Mouse (Mus musculus) limb, embryonic 12.5 days (tissue): ENCODE data around the gene Cops4. TPM values are rescaled to one million over a fixed set of nuclear protein-coding genes. Genes with fewer than 3 reads are reported as not detected.

Experiments used
- ATAC-seq: fragments of 200-750 bp; cut with Nextera tagmentation; 2 replicates; pipeline ENCODE4 v1.8.0; 2017; ENCODE audit warnings: low read depth, moderate TSS enrichment; ENCODE audit not compliant: insufficient number of reproducible peaks, insufficient read depth, low FRiP score, low TSS enrichment
- H3K27ac ChIP-seq: fragments of 300-500 bp; sonication (generic); 2 replicates; pipeline ENCODE4 v1.5.1; 2016; ENCODE audit warnings: mild to moderate bottlenecking, moderate library complexity
- H3K27me3 ChIP-seq: fragments of 300-500 bp; sonication (generic); 2 replicates; pipeline ENCODE4 v1.6.1; 2016; ENCODE audit warnings: mild to moderate bottlenecking, moderate library complexity
- H3K36me3 ChIP-seq: fragments of 300-500 bp; sonication (generic); 2 replicates; pipeline ENCODE4 v1.6.1; 2016; ENCODE audit warnings: mild to moderate bottlenecking, moderate library complexity
- H3K4me1 ChIP-seq: fragments of 300-500 bp; sonication (generic); replicated peaks from 2 replicates; pipeline ENCODE4 v1.6.1; 2016
- H3K4me2 ChIP-seq: fragments of 300-500 bp; sonication (generic); 2 replicates; pipeline ENCODE4 v1.6.1; 2016; ENCODE audit warnings: mild to moderate bottlenecking, moderate library complexity
- H3K4me3 ChIP-seq: fragments of 300-500 bp; sonication (generic); replicated peaks from 2 replicates; pipeline ENCODE4 v1.5.1; 2016; ENCODE audit warnings: mild to moderate bottlenecking
- H3K9ac ChIP-seq: fragments of 300-500 bp; sonication (generic); replicated peaks from 2 replicates; pipeline ENCODE4 v1.6.1; 2016; ENCODE audit warnings: mild to moderate bottlenecking, moderate library complexity
- H3K9me3 ChIP-seq: fragments of 300-500 bp; sonication (generic); 2 replicates; pipeline ENCODE4 v1.6.1; 2016; ENCODE audit warnings: mild to moderate bottlenecking, moderate library complexity
- WGBS: fragments of 180-500 bp; shearing (Covaris S2); methylation state at CpG from one replicate; pipeline ENCODE4 v1.1.7; 2016; 5-methylcytosine and 5-hydroxymethylcytosine counted together
- polyA plus RNA-seq: library from polyadenylated mRNA; unstranded; fragments of >200 nt; fragmentation: Nextera tagmentation; extraction: Ambion mirVana; gene quantifications from 2 replicates; pipeline ENCODE4 v1.2.1, GENCODE M21; 2016

Cops4 gene
- polyA plus RNA-seq, 1 experiment from 2014 or later: 224 TPM

DNA sequence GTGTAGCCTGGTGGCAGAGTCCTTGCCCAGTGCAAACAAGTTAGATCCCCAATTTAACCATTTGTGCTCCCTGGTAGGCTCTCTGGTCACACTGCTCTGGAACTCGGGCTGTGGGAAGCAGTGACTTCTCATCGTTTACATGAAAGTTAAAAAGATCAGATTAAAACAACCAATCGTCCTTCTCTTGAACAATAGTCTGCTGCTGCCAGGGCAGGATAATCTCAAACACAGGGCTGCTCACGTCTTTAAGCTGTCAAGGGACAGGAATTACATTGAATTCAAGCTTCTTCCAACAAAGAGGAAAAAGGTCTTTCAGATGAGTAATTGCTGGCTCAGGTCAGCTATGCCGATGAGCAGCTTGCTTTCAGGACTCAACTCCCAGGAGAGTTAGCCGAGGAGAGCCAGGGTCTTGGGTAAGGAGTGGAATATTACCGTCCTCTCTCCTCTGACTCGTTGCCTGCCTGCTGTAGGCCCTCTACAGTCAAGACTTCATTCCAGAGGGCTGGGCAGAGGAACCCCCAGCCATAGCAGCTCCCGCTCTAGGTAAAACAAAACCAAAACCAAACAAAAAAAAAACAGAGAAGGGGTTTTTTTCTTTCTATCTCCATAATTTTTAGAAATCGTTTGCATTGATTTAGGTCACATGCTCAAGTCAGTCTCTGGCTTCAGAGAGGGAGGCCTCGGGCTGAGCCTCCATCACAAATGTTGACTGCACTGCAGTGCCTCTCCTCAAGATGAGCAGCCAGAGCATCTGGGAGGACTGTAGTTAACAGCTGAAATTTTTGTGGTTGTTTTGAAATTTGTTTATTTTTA, 63.7 kb downstream of the Cops4 start:
- Histone ChIP-seq H3K9me3 (no peaks in the 10 kb centered on the region), H3K9ac (no peak overlapping the region), H3K4me3 (no peak overlapping the region), H3K4me1 (no peaks in the 10 kb centered on the region), H3K36me3 (no peaks in the 10 kb centered on the region), H3K27me3 (no peaks in the 10 kb centered on the region), H3K27ac (no peak overlapping the region), H3K4me2 (no peak overlapping the region)
- WGBS: 79% methylated on average over 11 of the region's 11 CpGs
- ATAC-seq: no peak

GRCm38 (mm10) chr5:100582435-100582826, 64.3 kb downstream of the Cops4 start:
- Histone ChIP-seq H3K9me3 (no peaks in the 10 kb centered on the region), H3K4me2 (no peak overlapping the region), H3K9ac (no peak overlapping the region), H3K27ac (no peak overlapping the region), H3K4me1 (no peaks in the 10 kb centered on the region), H3K36me3 (no peaks in the 10 kb centered on the region), H3K4me3 (no peak overlapping the region), H3K27me3 (no peaks in the 10 kb centered on the region)
- no peak for ATAC-seq
- WGBS: 92% methylated on average over 5 of the region's 5 CpGs

GRCm38 (mm10) chr5:100583066-100583465, 65.0 kb downstream of the Cops4 start:
- no peaks in the 10 kb centered on the region for H3K9me3 ChIP-seq
- no peak overlapping the region for H3K9ac ChIP-seq
- no peak overlapping the region for H3K27ac ChIP-seq
- no peak overlapping the region for H3K4me3 ChIP-seq
- no peak for ATAC-seq
- WGBS: 85% methylated on average over 7 of the region's 7 CpGs
- H3K4me2 ChIP-seq: no peak overlapping the region
- no peaks in the 10 kb centered on the region for H3K27me3 ChIP-seq
- no peaks in the 10 kb centered on the region for H3K4me1 ChIP-seq
- H3K36me3 ChIP-seq: no peaks in the 10 kb centered on the region

- 88% methylated on average over 8 of the region's 8 CpGs for WGBS
- H3K9me3 ChIP-seq: no peaks in the 10 kb centered on the region
- no peak overlapping the region for H3K4me2 ChIP-seq
- ATAC-seq: no peak
- no peaks in the 10 kb centered on the region for H3K4me1 ChIP-seq
- no peak overlapping the region for H3K9ac ChIP-seq
- H3K27ac ChIP-seq: no peak overlapping the region
- no peaks in the 10 kb centered on the region for H3K36me3 ChIP-seq
- no peaks in the 10 kb centered on the region for H3K27me3 ChIP-seq
- H3K4me3 ChIP-seq: no peak overlapping the region
Measured at GRCm38 (mm10) chr5:100585206-100585644, 67.1 kb downstream of the Cops4 start.

GRCm38 (mm10) chr5:100585657-100586056, 67.5 kb downstream of the Cops4 start:
- WGBS: 86% methylated on average over 3 of the region's 3 CpGs
- Histone ChIP-seq H3K27me3 (no peaks in the 10 kb centered on the region), H3K4me2 (no peak overlapping the region)

GRCm38 (mm10) chr5:100587136-100587535, 69.0 kb downstream of the Cops4 start:
- 93% methylated on average over 7 of the region's 7 CpGs for WGBS
- Histone ChIP-seq H3K4me1 (no peaks in the 10 kb centered on the region), H3K9ac (no peak overlapping the region), H3K36me3 (no peaks in the 10 kb centered on the region), H3K4me3 (no peak overlapping the region), H3K9me3 (no peaks in the 10 kb centered on the region), H3K4me2 (no peak overlapping the region), H3K27me3 (no peaks in the 10 kb centered on the region), H3K27ac (no peak overlapping the region)
- no peak for ATAC-seq

More at GRCm38 (mm10) chr5:100585657-100586056, 67.5 kb downstream of the Cops4 start:
- no peaks in the 10 kb centered on the region for H3K9me3 ChIP-seq
- no peak overlapping the region for H3K27ac ChIP-seq
- H3K4me1 ChIP-seq: no peaks in the 10 kb centered on the region
- H3K36me3 ChIP-seq: no peaks in the 10 kb centered on the region
- H3K4me3 ChIP-seq: no peak overlapping the region
- H3K9ac ChIP-seq: no peak overlapping the region
- ATAC-seq: no peak

GRCm38 (mm10) chr5:100587626-100588025, 69.5 kb downstream of the Cops4 start:
- Histone ChIP-seq H3K4me1 (no peaks in the 10 kb centered on the region), H3K27ac (no peak overlapping the region), H3K4me2 (no peak overlapping the region), H3K4me3 (no peak overlapping the region), H3K9me3 (no peaks in the 10 kb centered on the region), H3K9ac (no peak overlapping the region), H3K36me3 (no peaks in the 10 kb centered on the region), H3K27me3 (no peaks in the 10 kb centered on the region)
- no peak for ATAC-seq
- 60% methylated on average over 2 of the region's 2 CpGs for WGBS

DNA sequence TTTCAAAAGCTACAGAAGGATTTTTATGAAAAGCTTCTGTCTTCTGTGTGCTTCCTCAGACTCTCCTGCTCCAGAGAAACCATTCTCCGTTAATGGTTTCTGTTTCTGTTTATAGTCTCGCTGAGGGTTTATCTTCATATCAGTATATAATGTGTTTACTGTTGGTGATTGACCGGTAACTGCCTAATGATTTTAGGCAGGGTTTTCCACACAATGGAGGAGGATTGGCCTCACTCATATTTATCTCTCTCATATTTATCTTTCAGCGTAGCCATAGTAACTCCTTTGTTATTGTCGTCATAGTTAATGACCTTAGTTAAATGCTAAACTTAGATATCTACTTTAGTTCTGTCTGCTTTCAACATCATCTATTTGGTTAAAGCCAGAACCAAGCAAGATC, 72.4 kb downstream of the Cops4 start:
- H3K9me3 ChIP-seq: peaks cover 13% of the 10 kb centered on the region; the same call in 1 of the 2 replicates
- no peak overlapping the region for H3K9ac ChIP-seq
- H3K4me1 ChIP-seq: no peaks in the 10 kb centered on the region
- no peak overlapping the region for H3K4me2 ChIP-seq
- ATAC-seq: no peak
- no peak overlapping the region for H3K27ac ChIP-seq
- WGBS: 89% methylated on average over 5 of the region's 5 CpGs
- H3K27me3 ChIP-seq: no peaks in the 10 kb centered on the region
- H3K4me3 ChIP-seq: no peak overlapping the region
- no peaks in the 10 kb centered on the region for H3K36me3 ChIP-seq

- WGBS: 86% methylated on average over 13 of the region's 13 CpGs
- Histone ChIP-seq H3K4me1 (no peaks in the 10 kb centered on the region), H3K27me3 (no peaks in the 10 kb centered on the region), H3K36me3 (no peaks in the 10 kb centered on the region), H3K4me2 (no peak overlapping the region), H3K4me3 (no peak overlapping the region), H3K9ac (no peak overlapping the region), H3K27ac (no peak overlapping the region), H3K9me3 (peaks cover 13% of the 10 kb centered on the region; the same call in 1 of the 2 replicates)
- no peak for ATAC-seq
Measured at GRCm38 (mm10) chr5:100594803-100595467, 76.8 kb downstream of the Cops4 start.

GRCm38 (mm10) chr5:100595999-100596398, 77.9 kb downstream of the Cops4 start:
- no peak overlapping the region for H3K27ac ChIP-seq
- H3K4me1 ChIP-seq: no peaks in the 10 kb centered on the region
- no peak for ATAC-seq
- H3K4me2 ChIP-seq: no peak overlapping the region
- H3K9me3 ChIP-seq: peaks cover 13% of the 10 kb centered on the region; the same call in 1 of the 2 replicates
- no peak overlapping the region for H3K4me3 ChIP-seq
- H3K27me3 ChIP-seq: no peaks in the 10 kb centered on the region
- WGBS: 88% methylated on average over 6 of the region's 6 CpGs
- H3K9ac ChIP-seq: no peak overlapping the region
- H3K36me3 ChIP-seq: no peaks in the 10 kb centered on the region
